Mouse (Mus musculus): ENCODE data around the gene Egfl7.
A peak's percentile ranks its signal among the peaks of the same experiment; 100 is the strongest.

GRCm38 (mm10) chr2:26571826-26572225 lies 8.0 kb upstream of the Egfl7 start:
- TF ChIP-seq CTCF (IDR thresholded peaks at IDR 0.05): no peak
- peak; percentile 99 for TF ChIP-seq EP300 (IDR thresholded peaks at IDR 0.05; ENCODE audit: insufficient read depth, low read depth, low read length)
- TF ChIP-seq POLR2A (IDR thresholded peaks at IDR 0.05; ENCODE audit: insufficient read depth, low read depth, low read length): peak; percentile 62
